15 mouse cellular contexts compared by ENCODE assay signal in genomic region chr1:153219376-153219775, GRCm38 (mm10). TPM values are rescaled to one million over a fixed set of nuclear protein-coding genes. Genes with fewer than 3 reads are reported as not detected.
DNase-seq lines count a peak whose midpoint lies in the region; ATAC-seq and TF ChIP-seq lines count a peak whose summit lies in the region.
"Had no signal": no experiment of that assay in that cellular context is flagged by ENCODE, and none has a peak within 500 bp of the region (broad histone marks: within the 10 kb centered on the region; RNA-seq: fewer than 3 reads in every experiment).

No protein-coding gene starts in this region.

- H3K9me3 ChIP-seq in hindbrain, postnatal 0 days (ENCODE audit: low read length) = no peaks in the 10 kb centered on the region
- H3K9me3 ChIP-seq in hindbrain, embryonic 16.5 days (ENCODE audit: control insufficient read depth, low read length) = no peaks in the 10 kb centered on the region
- H3K9me3 ChIP-seq in ES-Bruce4 (replicated peaks; ENCODE audit: control insufficient read depth, insufficient read depth, low read length, poor library complexity, severe bottlenecking) = no peaks in the 10 kb centered on the region
- no peaks in the 10 kb centered on the region for H3K9me3 ChIP-seq in forebrain, embryonic 14.5 days (replicated peaks; ENCODE audit: control insufficient read depth, low read length)
- H3K9me3 ChIP-seq: heart, embryonic 12.5 days; hindbrain, embryonic 10.5 days; limb, embryonic 13.5 days had no signal

- WGBS in hindbrain, postnatal 0 days = 42% methylated on average over 9 of the region's 9 CpGs
- WGBS in hindbrain, embryonic 16.5 days = 54% methylated on average over 9 of the region's 9 CpGs
- 45% methylated on average over 9 of the region's 9 CpGs for WGBS in forebrain, embryonic 14.5 days

- no peak overlapping the region for H3K27ac ChIP-seq in hindbrain, postnatal 0 days
- no peak overlapping the region for H3K27ac ChIP-seq in hindbrain, embryonic 16.5 days (ENCODE audit: low read depth, low read length)
- no peak overlapping the region for H3K27ac ChIP-seq in ES-Bruce4 (ENCODE audit: insufficient read depth, low read length)
- H3K27ac ChIP-seq in forebrain, embryonic 14.5 days (ENCODE audit: low read depth, low read length) = no peak overlapping the region
- H3K27ac ChIP-seq: hindbrain, embryonic 10.5 days; limb, embryonic 13.5 days; macrophage had no signal

- no peak overlapping the region for H3K9ac ChIP-seq in hindbrain, postnatal 0 days (replicated peaks; ENCODE audit: low read length)
- no peak overlapping the region for H3K9ac ChIP-seq in hindbrain, embryonic 16.5 days (ENCODE audit: low read depth, low read length)
- H3K9ac ChIP-seq in ES-Bruce4 (ENCODE audit: low read depth, poor library complexity, severe bottlenecking) = no peak overlapping the region
- no peak overlapping the region for H3K9ac ChIP-seq in forebrain, embryonic 14.5 days (ENCODE audit: low read length)
- H3K9ac ChIP-seq: heart, embryonic 12.5 days; limb, embryonic 13.5 days had no signal

- H3K4me3 ChIP-seq in hindbrain, postnatal 0 days (ENCODE audit: low read length) = no peak overlapping the region
- H3K4me3 ChIP-seq in hindbrain, embryonic 16.5 days (ENCODE audit: low read length) = no peak overlapping the region
- 0 out of 2 replicates have a peak overlapping the region, but pooled peaks have one; percentile 7 for H3K4me3 ChIP-seq in ES-Bruce4 (ENCODE audit: low read depth, low read length)
- H3K4me3 ChIP-seq in forebrain, embryonic 14.5 days (ENCODE audit: low read depth, low read length) = no peak overlapping the region
- H3K4me3 ChIP-seq: heart, embryonic 12.5 days; hindbrain, embryonic 10.5 days; limb, embryonic 13.5 days; myocyte had no signal

- TF ChIP-seq CTCF in hindbrain, postnatal 0 days (IDR thresholded peaks at IDR 0.05; ENCODE audit: low read depth) = no peak
- no peak for TF ChIP-seq CTCF in ES-Bruce4 (IDR thresholded peaks at IDR 0.05; ENCODE audit: low read depth, low read length)

- ATAC-seq in hindbrain, postnatal 0 days = peak; percentile 59; the same call in 1 of the 2 replicates
- ATAC-seq in hindbrain, embryonic 16.5 days = no peak
- ATAC-seq in forebrain, embryonic 14.5 days = peak; percentile 40; the same call in 1 of the 2 replicates
- ATAC-seq: Patski had no signal

- H3K4me2 ChIP-seq in hindbrain, postnatal 0 days (ENCODE audit: low read depth, low read length) = no peak overlapping the region
- no peak overlapping the region for H3K4me2 ChIP-seq in hindbrain, embryonic 16.5 days (ENCODE audit: low read length)
- H3K4me2 ChIP-seq in forebrain, embryonic 14.5 days (ENCODE audit: low read length) = no peak overlapping the region
- H3K4me2 ChIP-seq: heart, embryonic 12.5 days; limb, embryonic 13.5 days had no signal

- TF ChIP-seq POLR2A in ES-Bruce4 (IDR thresholded peaks at IDR 0.05; ENCODE audit: insufficient read depth, low read length) = no peak

- peak; percentile 15 for DNase-seq in hindbrain, postnatal 0 days (ENCODE audit: low spot score)
- DNase-seq in brain, adult 2 months (ENCODE audit: low read depth, low spot score) = peak; percentile 50
- DNase-seq in forebrain, embryonic 14.5 days (ENCODE audit: low spot score) = peak; percentile 48
- DNase-seq in urinary bladder, postnatal 4 days (ENCODE audit: low spot score in 2 of 2) = no peak
- DNase-seq in T-cell, adult 2 months (ENCODE audit: low spot score) = no peak
- DNase-seq: adrenal gland, adult 8-10 months; kidney, adult 11 months had no signal

- no peaks in the 10 kb centered on the region for H3K27me3 ChIP-seq in hindbrain, postnatal 0 days (ENCODE audit: insufficient read depth, low read length)
- H3K27me3 ChIP-seq in hindbrain, embryonic 16.5 days (replicated peaks; ENCODE audit: control insufficient read depth, insufficient read depth, low read length) = no peaks in the 10 kb centered on the region
- H3K27me3 ChIP-seq in ES-Bruce4 (ENCODE audit: control insufficient read depth, insufficient read depth, low read length, poor library complexity, severe bottlenecking) = no peaks in the 10 kb centered on the region
- no peaks in the 10 kb centered on the region for H3K27me3 ChIP-seq in forebrain, embryonic 14.5 days (replicated peaks; ENCODE audit: control insufficient read depth, insufficient read depth, low read length)
- H3K27me3 ChIP-seq: heart, embryonic 12.5 days; limb, embryonic 13.5 days; Patski had no signal

- H3K36me3 ChIP-seq in hindbrain, postnatal 0 days (ENCODE audit: insufficient read depth, low read length) = peaks cover 30% of the 10 kb centered on the region
- H3K36me3 ChIP-seq in hindbrain, embryonic 16.5 days (ENCODE audit: control insufficient read depth, insufficient read depth, low read length) = peaks cover 15% of the 10 kb centered on the region
- peaks cover 21% of the 10 kb centered on the region for H3K36me3 ChIP-seq in ES-Bruce4 (ENCODE audit: control insufficient read depth, insufficient read depth, low read length, poor library complexity, severe bottlenecking)
- H3K36me3 ChIP-seq in forebrain, embryonic 14.5 days (ENCODE audit: control insufficient read depth, insufficient read depth, low read length) = peaks cover 29% of the 10 kb centered on the region

- no peaks in the 10 kb centered on the region for H3K4me1 ChIP-seq in hindbrain, postnatal 0 days (ENCODE audit: insufficient read depth, low read length)
- no peaks in the 10 kb centered on the region for H3K4me1 ChIP-seq in hindbrain, embryonic 16.5 days (ENCODE audit: control insufficient read depth, insufficient read depth, low read depth, low read length)
- H3K4me1 ChIP-seq in ES-Bruce4 (ENCODE audit: control insufficient read depth, insufficient read depth, low read length) = peaks cover 8% of the 10 kb centered on the region
- H3K4me1 ChIP-seq in forebrain, embryonic 14.5 days (ENCODE audit: control insufficient read depth, insufficient read depth, low read length) = no peaks in the 10 kb centered on the region

- TF ChIP-seq EP300 in ES-Bruce4 (IDR thresholded peaks at IDR 0.05; ENCODE audit: insufficient read depth, low read depth, low read length) = no peak

RNA-seq across cellular contexts. Expression of gene Lamc2, which starts 33.1 kb away (rescaled TPM):
- total RNA-seq in hindbrain, postnatal 0 days (2014; rRNA removed) = 5.8 and 6.3 TPM in 2 replicates
- polyA plus RNA-seq in hindbrain, postnatal 0 days (2015; fragmentation: Nextera tagmentation; extraction: Ambion mirVana) = 3.7 and 4.4 TPM in 2 replicates
- polyA plus RNA-seq in hindbrain, embryonic 16.5 days (2015; fragmentation: Nextera tagmentation; extraction: Ambion mirVana) = 2.5 and 2.6 TPM in 2 replicates
- polyA plus RNA-seq in ES-Bruce4 (2011; ENCODE audit: insufficient read depth, insufficient read length, low read depth, missing spikeins) = 46.1 TPM in 2 replicates
- 0.70 and 1.1 TPM in 2 replicates for polyA plus RNA-seq in forebrain, embryonic 14.5 days (2014; fragmentation: Nextera tagmentation; extraction: Ambion mirVana)
- polyA plus RNA-seq: macrophage had no signal

Comparison
In these comparisons a context has a peak if more than half of its experiments do, and no peak if none do; other contexts are left out.
1. DNase-seq: peak in hindbrain, postnatal 0 days (single experiment), brain, adult 2 months (single experiment) and forebrain, embryonic 14.5 days (single experiment); none in urinary bladder, postnatal 4 days (0 of 2) and T-cell, adult 2 months (single experiment).